Mouse (Mus musculus) MN1 (cell line): Measurements from ENCODE around the gene Epb41l4b.

Experiments used
- DNase-seq: peaks from one replicate; pipeline ENCODE4 v3.0.0-alpha.2; 2016; ENCODE audit warnings: low spot score

Epb41l4b gene

DNA sequence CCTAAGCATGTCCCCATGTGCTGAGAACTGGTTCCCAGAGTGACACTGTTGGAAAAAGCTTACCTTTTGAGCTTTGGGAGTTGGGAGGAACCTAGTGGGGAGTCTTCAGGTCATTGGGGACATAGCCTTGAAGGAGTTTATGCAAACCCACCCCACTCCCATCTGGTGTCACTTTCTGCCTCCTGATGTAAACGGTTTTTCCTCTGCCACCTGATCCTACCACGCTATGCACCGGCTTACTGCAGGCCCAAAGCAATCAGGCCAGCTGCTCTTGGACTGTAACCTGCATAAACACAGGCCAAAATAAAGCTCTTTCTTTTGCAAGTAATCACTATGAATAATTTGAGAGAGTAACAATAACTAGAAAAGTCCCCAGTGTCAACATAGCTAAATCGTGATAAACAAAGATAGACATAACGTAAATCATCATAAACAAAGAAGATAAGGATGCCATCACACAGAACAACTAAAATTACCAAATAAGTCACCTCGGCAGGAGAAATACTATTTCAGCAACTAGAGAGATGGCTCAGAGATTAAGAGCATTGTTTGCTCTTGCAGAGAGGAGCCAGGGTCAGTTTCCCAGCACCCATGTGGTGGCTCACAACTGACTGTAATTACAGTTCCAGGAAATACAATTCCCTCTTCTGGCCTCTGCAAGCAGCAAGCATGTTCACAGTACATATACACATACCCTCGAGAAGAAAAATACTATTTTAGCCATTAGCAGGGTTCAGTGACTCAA, 29.6 kb downstream of the Epb41l4b start:
- DNase-seq = no peak

- DNase-seq = no peak
Measured at GRCm38 (mm10) chr4:57111992-57112540, 31.2 kb downstream of the Epb41l4b start.

DNA sequence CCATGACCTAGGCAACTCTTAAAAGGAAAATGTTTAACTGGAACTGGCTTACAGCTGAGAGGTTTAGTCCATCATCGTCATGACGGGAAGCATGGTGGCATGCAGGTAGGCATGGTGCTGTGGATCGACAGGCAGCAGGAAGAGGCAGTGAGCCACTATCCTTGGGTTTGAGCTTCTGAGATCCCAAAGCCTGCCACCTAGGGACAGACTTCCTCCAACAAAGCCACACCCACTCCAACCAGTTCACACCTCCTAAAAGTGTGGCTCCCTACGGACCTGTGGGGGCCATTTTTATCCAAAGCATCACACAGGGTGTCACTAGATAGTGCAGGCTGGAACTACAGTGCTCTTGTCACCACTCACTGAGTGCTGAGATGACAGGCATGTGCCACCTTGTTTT, 31.8 kb downstream of the Epb41l4b start:
- DNase-seq = no peak

DNA sequence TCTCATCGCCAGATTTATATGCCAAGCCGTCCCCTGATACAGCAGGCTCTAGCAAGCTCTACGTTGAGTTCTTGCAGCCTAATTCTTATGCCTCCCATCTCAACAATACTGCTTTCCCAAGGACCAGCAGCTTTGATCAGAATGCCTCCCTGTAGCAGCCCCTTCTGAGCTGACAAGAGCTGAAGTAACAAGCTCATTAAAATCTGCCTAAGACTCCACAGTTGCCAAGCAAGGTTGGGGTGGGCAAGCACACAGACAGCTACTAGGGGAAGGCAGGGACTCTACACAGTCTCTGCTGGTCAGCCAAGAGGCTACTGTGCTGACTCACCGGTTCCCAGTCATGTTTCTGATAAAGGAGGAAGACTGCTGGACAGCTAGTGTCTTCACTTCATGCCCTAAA, 33.7 kb downstream of the Epb41l4b start:
- DNase-seq = no peak

DNA sequence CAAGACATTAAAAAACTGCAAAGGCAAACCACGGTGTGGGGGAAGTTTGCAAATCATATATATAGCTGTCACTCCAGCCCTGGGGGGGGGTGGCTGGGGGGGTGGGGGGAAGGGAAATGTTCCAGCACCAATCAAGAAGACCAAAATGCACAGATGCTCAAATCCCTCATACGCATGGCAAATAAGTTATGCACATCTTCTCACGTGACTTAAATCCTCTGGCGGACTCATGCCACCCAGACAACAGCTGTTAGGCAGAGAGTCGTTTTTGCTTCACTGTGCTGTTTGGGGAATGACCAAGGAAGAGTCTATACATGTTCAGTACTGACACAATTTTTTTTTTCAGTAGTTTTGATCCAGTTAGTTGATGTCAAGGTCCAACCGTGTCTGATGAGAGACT, 37.9 kb downstream of the Epb41l4b start:
- DNase-seq = no peak

DNA sequence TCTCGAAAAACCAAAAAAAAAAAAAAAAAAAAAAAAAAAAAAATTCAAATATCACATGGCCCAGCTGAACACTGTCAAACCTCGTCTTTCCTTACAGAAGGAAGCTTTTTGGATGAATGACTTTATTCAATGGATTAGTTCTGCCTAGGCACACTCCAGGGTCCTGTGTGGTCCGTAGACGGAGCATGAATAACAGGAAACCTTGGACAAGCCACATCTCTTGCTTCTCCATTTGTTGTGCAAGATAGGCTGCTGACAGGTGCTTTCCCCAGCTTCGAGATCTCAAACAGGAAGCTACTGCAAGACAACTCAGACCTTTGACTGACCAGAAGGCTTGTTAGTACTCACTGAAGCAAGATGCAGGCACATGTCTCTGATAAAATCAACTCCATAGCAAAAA, 39.4 kb downstream of the Epb41l4b start:
- no peak for DNase-seq

DNA sequence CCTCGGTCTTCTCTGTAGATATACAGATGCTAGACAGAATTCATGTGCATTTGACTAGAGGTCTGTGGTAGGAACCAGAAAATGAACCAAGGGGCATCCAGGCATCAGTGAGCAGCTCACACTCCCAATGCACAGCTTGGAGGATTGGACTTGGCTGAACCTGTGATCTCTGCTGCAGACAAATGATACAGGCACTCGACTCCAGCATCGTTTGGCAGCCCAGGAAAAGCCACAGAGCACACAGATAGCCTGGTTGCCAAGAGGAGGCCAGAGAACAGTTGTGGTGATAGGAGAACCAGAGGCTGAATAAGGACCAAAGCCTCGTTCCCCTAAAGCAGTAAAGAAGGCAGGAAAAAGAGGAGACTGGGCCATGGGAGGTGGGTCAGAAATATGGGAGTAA, 42.1 kb downstream of the Epb41l4b start:
- no peak for DNase-seq

GRCm38 (mm10) chr4:57097411-57097810, 45.8 kb downstream of the Epb41l4b start:
- no peak for DNase-seq

DNA sequence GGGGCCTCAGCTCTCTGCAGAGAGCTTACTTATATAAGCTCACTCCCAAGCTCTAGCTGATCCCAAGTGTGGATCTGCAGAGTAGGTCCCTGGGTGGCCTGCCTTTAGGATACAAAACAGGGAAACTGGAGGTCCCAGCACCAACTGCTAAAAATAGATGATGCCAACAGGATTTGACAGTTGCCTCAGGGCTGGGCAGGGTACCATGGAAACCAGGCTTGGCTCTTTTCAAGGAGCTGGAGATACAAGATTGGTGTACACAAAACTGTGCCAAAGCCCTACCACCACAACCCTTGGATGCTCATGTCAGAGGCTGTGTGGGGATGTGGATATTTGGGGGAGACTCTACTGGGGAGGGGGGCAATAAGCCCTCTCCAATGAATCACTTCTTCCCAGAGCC, 47.7 kb downstream of the Epb41l4b start:
- DNase-seq = no peak

DNA sequence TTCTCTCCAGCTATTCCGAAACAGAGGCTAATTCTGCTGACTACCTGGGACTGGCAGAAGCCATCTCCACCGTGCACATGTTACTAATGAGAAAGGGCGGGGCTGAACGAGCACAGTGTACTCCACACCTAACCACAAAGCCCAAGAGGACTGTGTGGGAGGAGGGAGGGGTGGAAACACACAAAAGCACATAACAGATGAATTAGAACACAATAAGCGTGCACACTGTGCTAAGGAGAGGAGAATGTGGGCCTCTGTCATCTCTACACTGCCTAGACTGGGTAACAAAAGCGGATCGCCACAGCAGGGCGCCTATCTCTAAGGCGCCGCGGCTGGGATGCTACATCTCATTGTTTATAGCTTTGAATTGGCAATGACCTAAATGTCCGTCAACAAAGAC, 51.9 kb downstream of the Epb41l4b start:
- DNase-seq = no peak

DNA sequence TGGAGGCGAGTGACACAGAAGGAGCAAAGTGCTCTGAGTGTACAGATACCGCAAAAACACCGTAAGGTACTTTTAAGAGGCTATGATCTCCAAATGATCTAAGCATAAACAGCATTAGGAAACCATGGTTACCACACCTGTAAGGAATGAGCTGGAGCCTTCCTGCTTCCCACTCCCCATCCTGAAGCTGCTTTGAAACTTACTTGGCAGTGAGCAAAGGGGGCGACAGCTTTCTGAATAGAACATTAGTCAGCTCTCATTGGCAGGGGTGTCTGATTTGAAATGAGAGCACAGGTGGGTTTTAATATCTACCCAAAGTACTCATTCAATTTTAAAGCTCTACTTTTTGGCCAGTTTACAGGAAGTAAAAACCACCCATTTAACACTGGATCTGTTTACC, 54.9 kb downstream of the Epb41l4b start:
- no peak for DNase-seq

- DNase-seq = no peak
Measured at GRCm38 (mm10) chr4:57085750-57086400, 57.4 kb downstream of the Epb41l4b start.

DNA sequence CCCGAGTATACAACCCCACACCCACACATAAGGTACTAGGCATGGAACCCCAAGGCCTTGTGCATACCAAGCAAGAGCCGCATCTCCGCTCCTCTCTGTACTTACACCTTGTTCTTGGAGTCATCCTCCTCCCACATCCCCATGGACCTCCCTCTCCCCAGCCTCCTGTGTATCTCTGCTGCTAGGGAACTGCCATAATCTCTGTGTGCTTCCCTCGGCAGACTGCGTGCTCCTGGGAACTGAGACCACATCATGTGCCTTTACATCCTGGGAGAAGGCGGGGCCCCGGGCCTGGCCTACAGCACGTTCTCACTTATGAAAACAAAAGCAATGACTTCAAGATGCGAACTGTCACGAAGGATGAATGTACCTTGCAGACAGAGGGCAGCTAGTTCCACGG, 59.6 kb downstream of the Epb41l4b start:
- no peak for DNase-seq

- DNase-seq = no peak
Measured at GRCm38 (mm10) chr4:57082775-57083428, 60.3 kb downstream of the Epb41l4b start.

GRCm38 (mm10) chr4:57081463-57081862, 61.8 kb downstream of the Epb41l4b start:
- DNase-seq = no peak

- DNase-seq = no peak
Measured at GRCm38 (mm10) chr4:57073843-57074242, 69.4 kb downstream of the Epb41l4b start.

GRCm38 (mm10) chr4:57073174-57073573, 70.1 kb downstream of the Epb41l4b start:
- no peak for DNase-seq

DNA sequence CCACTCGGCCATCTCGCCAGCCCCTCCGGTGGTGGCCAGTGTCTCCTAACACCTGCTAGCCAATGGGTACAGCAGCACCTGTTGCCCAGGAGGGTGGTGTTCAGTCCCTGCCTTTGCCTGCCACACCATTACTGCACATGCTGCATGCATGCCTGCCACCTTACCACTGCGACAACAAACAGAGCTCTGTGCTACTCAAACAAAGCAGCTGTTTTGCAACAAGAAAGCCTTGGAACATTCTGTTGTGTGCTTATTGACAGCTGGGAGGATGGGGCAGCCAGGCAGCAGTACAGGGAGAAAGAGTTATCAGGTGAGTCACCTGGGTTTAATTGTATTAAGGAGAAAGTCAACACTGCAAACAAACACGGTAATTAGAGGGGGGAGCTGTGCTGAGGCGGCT, 72.6 kb downstream of the Epb41l4b start:
- no peak for DNase-seq

- DNase-seq = no peak
Measured at GRCm38 (mm10) chr4:57068397-57068796, 74.8 kb downstream of the Epb41l4b start.

- DNase-seq = no peak
Measured at GRCm38 (mm10) chr4:57067801-57068200, 75.4 kb downstream of the Epb41l4b start.

GRCm38 (mm10) chr4:57066936-57067335, 76.3 kb downstream of the Epb41l4b start:
- no peak for DNase-seq

DNA sequence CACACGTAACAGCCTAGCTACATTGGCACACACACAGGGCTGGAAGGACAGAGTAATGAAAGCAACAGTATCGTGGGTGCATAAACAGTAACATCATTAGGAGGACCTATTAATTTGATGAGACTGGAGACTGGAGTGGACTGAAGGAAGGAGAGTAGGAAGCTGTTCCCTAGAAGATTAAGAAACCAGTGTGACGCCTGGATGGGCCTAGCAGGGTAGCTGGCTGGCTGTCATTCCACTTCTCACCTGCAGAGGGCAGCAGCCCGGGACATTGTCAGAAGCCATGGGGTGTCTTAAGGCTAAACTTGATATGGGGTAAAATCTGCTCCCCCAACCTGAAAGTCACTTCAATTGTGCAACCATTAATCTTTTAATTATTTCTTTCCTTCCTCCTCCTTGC, 78.0 kb downstream of the Epb41l4b start:
- DNase-seq = peak; percentile 16

DNA sequence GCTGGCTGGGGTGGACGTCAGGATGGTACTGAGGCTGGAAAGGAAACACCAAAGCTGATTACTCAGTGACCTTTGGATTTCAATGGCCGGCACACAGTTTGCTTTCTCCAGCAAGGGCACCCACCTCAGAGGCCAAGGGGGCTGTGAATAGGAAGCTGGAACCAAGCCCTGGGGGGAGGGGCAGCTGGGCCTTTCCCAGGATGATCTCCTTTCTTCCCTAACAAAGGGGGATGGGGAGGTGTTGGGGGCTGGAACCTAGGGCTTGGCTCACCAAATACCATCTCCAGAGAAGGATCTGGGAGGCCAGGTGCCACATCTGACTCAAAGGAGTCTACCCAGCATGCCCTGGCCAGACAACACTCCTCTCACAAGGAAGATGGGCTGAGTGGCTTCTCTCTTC, 78.4 kb downstream of the Epb41l4b start:
- DNase-seq = no peak
